8 mouse cellular contexts compared by ENCODE assay signal in the genomic region with DNA sequence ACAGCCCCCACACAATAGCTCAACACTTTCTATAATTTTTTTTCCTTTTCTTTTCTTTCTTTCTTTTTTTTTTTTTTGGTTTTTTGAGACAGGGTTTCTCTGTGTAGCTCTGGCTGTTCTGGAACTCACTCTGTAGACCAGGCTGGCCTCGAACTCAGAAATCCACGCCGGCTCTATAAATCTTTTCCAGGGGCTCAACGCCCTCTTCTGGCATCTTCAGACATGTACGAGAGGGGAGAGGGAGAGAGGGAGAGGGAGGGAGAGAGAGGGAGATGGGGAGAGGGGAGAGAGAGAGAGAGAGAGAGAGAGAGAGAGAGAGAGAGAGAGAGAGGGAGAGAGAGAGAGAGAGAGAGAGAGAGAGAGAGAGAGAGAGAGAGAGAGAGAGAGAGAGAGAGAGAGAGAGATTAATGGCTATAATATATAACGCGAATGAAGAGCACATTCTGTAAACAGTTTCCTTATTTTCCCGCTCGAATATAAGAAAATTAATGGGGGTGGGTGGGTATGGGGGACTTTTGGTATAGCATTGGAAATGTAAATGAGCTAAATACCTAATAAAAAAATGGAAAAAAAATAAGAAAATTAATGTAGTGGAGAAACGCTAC. TPM values are rescaled to one million over a fixed set of nuclear protein-coding genes. Genes with fewer than 3 reads are reported as not detected.
DNase-seq lines count a peak whose midpoint lies in the region; ATAC-seq and TF ChIP-seq lines count a peak whose summit lies in the region.
"Not testable (repeated sequence)": the region's sequence is repeated elsewhere in the genome, so short reads cannot be mapped to it uniquely, and the experiment has no call there.

No protein-coding gene starts in this region.

- not testable (repeated sequence) for H3K9ac ChIP-seq in embryonic facial prominence, embryonic 11.5 days (replicated peaks; ENCODE audit: low read length); liver, embryonic 11.5 days (ENCODE audit: low read depth, low read length); stomach, embryonic 14.5 days (replicated peaks; ENCODE audit: low read depth, low read length)
- H3K9ac ChIP-seq in intestine, embryonic 15.5 days, result 0 out of 2 replicates have a peak overlapping the region, but pooled peaks have one; percentile 76
- H3K9ac ChIP-seq in midbrain, embryonic 13.5 days (replicated peaks), result peak overlapping the region; percentile 81; the same call in 1 of the 2 replicates

- H3K36me3 ChIP-seq in embryonic facial prominence, embryonic 11.5 days (replicated peaks; ENCODE audit: control insufficient read depth, insufficient read depth, low read depth, low read length); heart, embryonic 10.5 days; intestine, embryonic 15.5 days; liver, embryonic 11.5 days (ENCODE audit: control insufficient read depth, insufficient read depth, low read length); midbrain, embryonic 13.5 days; stomach, embryonic 14.5 days (ENCODE audit: control insufficient read depth, insufficient read depth, low read length): not testable (repeated sequence)

- peak overlapping the region; percentile 53 for H3K4me3 ChIP-seq in embryonic facial prominence, embryonic 11.5 days (ENCODE audit: low read depth, low read length)
- H3K4me3 ChIP-seq in heart, embryonic 10.5 days, result peak overlapping the region; percentile 95
- peak overlapping the region; percentile 89 for H3K4me3 ChIP-seq in intestine, embryonic 15.5 days (replicated peaks)
- H3K4me3 ChIP-seq in liver, embryonic 11.5 days (ENCODE audit: low read depth, low read length), result peak overlapping the region; percentile 81
- H3K4me3 ChIP-seq in midbrain, embryonic 13.5 days (replicated peaks), result peak overlapping the region; percentile 92
- peak overlapping the region; percentile 65 for H3K4me3 ChIP-seq in stomach, embryonic 14.5 days (ENCODE audit: low read depth, low read length)

- not testable (repeated sequence) for H3K4me1 ChIP-seq in embryonic facial prominence, embryonic 11.5 days (ENCODE audit: control insufficient read depth, insufficient read depth, low read length); heart, embryonic 10.5 days; intestine, embryonic 15.5 days (replicated peaks); liver, embryonic 11.5 days (replicated peaks; ENCODE audit: control insufficient read depth, insufficient read depth, low read length); stomach, embryonic 14.5 days (ENCODE audit: control insufficient read depth, insufficient read depth, low read length)
- H3K4me1 ChIP-seq in midbrain, embryonic 13.5 days (replicated peaks), result peaks cover 16% of the 10 kb centered on the region

- not testable (repeated sequence) for H3K9me3 ChIP-seq in embryonic facial prominence, embryonic 11.5 days (replicated peaks; ENCODE audit: control insufficient read depth, low read length); heart, embryonic 10.5 days; intestine, embryonic 15.5 days; liver, embryonic 11.5 days (ENCODE audit: control insufficient read depth, low read length); midbrain, embryonic 13.5 days; stomach, embryonic 14.5 days (ENCODE audit: control insufficient read depth, low read depth, low read length)

- not testable (repeated sequence) for TF ChIP-seq CTCF in brain, embryonic 14.5 days (IDR thresholded peaks at IDR 0.05; ENCODE audit: borderline replicate concordance, extremely low read depth, insufficient read depth, insufficient read length)

- not testable (repeated sequence) for TF ChIP-seq POLR2A in brain, embryonic 14.5 days (IDR thresholded peaks at IDR 0.05; ENCODE audit: borderline replicate concordance, extremely low read depth, insufficient read depth, insufficient read length, poor library complexity, severe bottlenecking)

- DNase-seq in CD4-positive helper T cell, adult 2 months (ENCODE audit: low read depth, low spot score), result peak; percentile 36
- peak; percentile 65 for DNase-seq in brain, embryonic 14.5 days (ENCODE audit: low read depth)
- peak; percentile 64 for DNase-seq in embryonic facial prominence, embryonic 11.5 days (ENCODE audit: low spot score)
- not testable (repeated sequence) for DNase-seq in heart, embryonic 10.5 days (ENCODE audit: low spot score); liver, embryonic 11.5 days (ENCODE audit: low spot score)

- peak overlapping the region; percentile 80; the same call in 1 of the 2 replicates for H3K4me2 ChIP-seq in embryonic facial prominence, embryonic 11.5 days (ENCODE audit: low read depth, low read length)
- peak overlapping the region; percentile 82 for H3K4me2 ChIP-seq in intestine, embryonic 15.5 days (replicated peaks)
- peak overlapping the region; percentile 80 for H3K4me2 ChIP-seq in liver, embryonic 11.5 days
- H3K4me2 ChIP-seq in midbrain, embryonic 13.5 days (replicated peaks), result peak overlapping the region; percentile 92
- peak overlapping the region; percentile 72 for H3K4me2 ChIP-seq in stomach, embryonic 14.5 days (replicated peaks; ENCODE audit: low read depth, low read length)

- H3K27me3 ChIP-seq in embryonic facial prominence, embryonic 11.5 days (ENCODE audit: control insufficient read depth, insufficient read depth, low read length); heart, embryonic 10.5 days (ENCODE audit: insufficient read depth, poor library complexity, severe bottlenecking); intestine, embryonic 15.5 days (replicated peaks); liver, embryonic 11.5 days (replicated peaks; ENCODE audit: control insufficient read depth, insufficient read depth, low read length); midbrain, embryonic 13.5 days; stomach, embryonic 14.5 days (ENCODE audit: control insufficient read depth, insufficient read depth, low read length): not testable (repeated sequence)

- not testable (repeated sequence) for H3K27ac ChIP-seq in embryonic facial prominence, embryonic 11.5 days (replicated peaks; ENCODE audit: low read depth, low read length); intestine, embryonic 15.5 days; liver, embryonic 11.5 days (ENCODE audit: low read depth, low read length)
- peak overlapping the region; percentile 94; the same call in 1 of the 2 replicates for H3K27ac ChIP-seq in heart, embryonic 10.5 days
- H3K27ac ChIP-seq in midbrain, embryonic 13.5 days, result peak overlapping the region; percentile 72
- H3K27ac ChIP-seq in stomach, embryonic 14.5 days (ENCODE audit: low read length), result 0 out of 2 replicates have a peak overlapping the region, but pooled peaks have one; percentile 71

- WGBS in embryonic facial prominence, embryonic 11.5 days, result 8% methylated on average over 10 of the region's 10 CpGs
- 12% methylated on average over 10 of the region's 10 CpGs for WGBS in heart, embryonic 10.5 days
- 8% methylated on average over 10 of the region's 10 CpGs for WGBS in intestine, embryonic 15.5 days
- WGBS in liver, embryonic 11.5 days, result 6% methylated on average over 10 of the region's 10 CpGs
- 9% methylated on average over 10 of the region's 10 CpGs for WGBS in midbrain, embryonic 13.5 days
- WGBS in stomach, embryonic 14.5 days, result 7% methylated on average over 10 of the region's 10 CpGs

- ATAC-seq in embryonic facial prominence, embryonic 11.5 days (replicated peaks; ENCODE audit: insufficient number of reproducible peaks, low FRiP score, low TSS enrichment, low read depth); liver, embryonic 11.5 days (replicated peaks; ENCODE audit: low FRiP score); stomach, embryonic 14.5 days (ENCODE audit: insufficient number of reproducible peaks, insufficient read depth, low FRiP score, low read depth): not testable (repeated sequence)
- ATAC-seq in intestine, embryonic 15.5 days, result 0 out of 2 replicates have a peak, but pooled peaks have one; percentile 1
- peak; percentile 10; the same call in 1 of the 2 replicates for ATAC-seq in midbrain, embryonic 13.5 days

RNA-seq across cellular contexts. Expression of gene Exd2, which starts 0.5 kb away (rescaled TPM):
- polyA plus RNA-seq in brain, embryonic 14.5 days (2012; rRNA removed), result 54.5 and 59.5 TPM in 2 replicates
- polyA plus RNA-seq in embryonic facial prominence, embryonic 11.5 days (2014; fragmentation: Nextera tagmentation; extraction: Ambion mirVana), result 34.9 and 36.2 TPM in 2 replicates
- polyA plus RNA-seq in heart, embryonic 10.5 days (2016; fragmentation: Nextera tagmentation; extraction: Ambion mirVana), result 21.2 TPM in 2 replicates
- 22.4 and 23.1 TPM in 2 replicates for polyA plus RNA-seq in intestine, embryonic 15.5 days (2015; fragmentation: Nextera tagmentation; extraction: Ambion mirVana)
- 17.5 and 18.7 TPM in 2 replicates for polyA plus RNA-seq in liver, embryonic 11.5 days (2014; fragmentation: Nextera tagmentation; extraction: Ambion mirVana)
- polyA plus RNA-seq in midbrain, embryonic 13.5 days (2015; fragmentation: Nextera tagmentation; extraction: Ambion mirVana), result 54.8 and 58.4 TPM in 2 replicates
- polyA plus RNA-seq in stomach, embryonic 14.5 days (2014; fragmentation: Nextera tagmentation; extraction: Ambion mirVana), result 33.0 and 34.4 TPM in 2 replicates

RNA-seq across cellular contexts. Expression of gene Dcaf5, which starts 26.0 kb away (rescaled TPM):
- polyA plus RNA-seq in brain, embryonic 14.5 days (2012; rRNA removed), result 39.6 and 53.7 TPM in 2 replicates
- polyA plus RNA-seq in embryonic facial prominence, embryonic 11.5 days (2014; fragmentation: Nextera tagmentation; extraction: Ambion mirVana), result 10.1 and 11.5 TPM in 2 replicates
- 8.5 and 9.9 TPM in 2 replicates for polyA plus RNA-seq in heart, embryonic 10.5 days (2016; fragmentation: Nextera tagmentation; extraction: Ambion mirVana)
- polyA plus RNA-seq in intestine, embryonic 15.5 days (2015; fragmentation: Nextera tagmentation; extraction: Ambion mirVana), result 8.8 and 10.4 TPM in 2 replicates
- 5.1 and 5.2 TPM in 2 replicates for polyA plus RNA-seq in liver, embryonic 11.5 days (2014; fragmentation: Nextera tagmentation; extraction: Ambion mirVana)
- polyA plus RNA-seq in midbrain, embryonic 13.5 days (2015; fragmentation: Nextera tagmentation; extraction: Ambion mirVana), result 25.8 and 28.2 TPM in 2 replicates
- polyA plus RNA-seq in stomach, embryonic 14.5 days (2014; fragmentation: Nextera tagmentation; extraction: Ambion mirVana), result 11.9 and 12.6 TPM in 2 replicates

RNA-seq across cellular contexts. Expression of gene Galnt16, which starts 55.7 kb away (rescaled TPM):
- polyA plus RNA-seq in brain, embryonic 14.5 days (2012; rRNA removed), result 13.2 and 28.1 TPM in 2 replicates
- polyA plus RNA-seq in embryonic facial prominence, embryonic 11.5 days (2014; fragmentation: Nextera tagmentation; extraction: Ambion mirVana), result 6.9 and 7.0 TPM in 2 replicates
- 2.4 and 5.2 TPM in 2 replicates for polyA plus RNA-seq in heart, embryonic 10.5 days (2016; fragmentation: Nextera tagmentation; extraction: Ambion mirVana)
- 8.9 and 9.2 TPM in 2 replicates for polyA plus RNA-seq in intestine, embryonic 15.5 days (2015; fragmentation: Nextera tagmentation; extraction: Ambion mirVana)
- polyA plus RNA-seq in liver, embryonic 11.5 days (2014; fragmentation: Nextera tagmentation; extraction: Ambion mirVana), result 0.92 TPM in 2 replicates
- 32.1 and 34.7 TPM in 2 replicates for polyA plus RNA-seq in midbrain, embryonic 13.5 days (2015; fragmentation: Nextera tagmentation; extraction: Ambion mirVana)
- polyA plus RNA-seq in stomach, embryonic 14.5 days (2014; fragmentation: Nextera tagmentation; extraction: Ambion mirVana), result 10.8 and 11.3 TPM in 2 replicates
